Mouse (Mus musculus): ENCODE data around the gene Mindy4b-ps.

DNA sequence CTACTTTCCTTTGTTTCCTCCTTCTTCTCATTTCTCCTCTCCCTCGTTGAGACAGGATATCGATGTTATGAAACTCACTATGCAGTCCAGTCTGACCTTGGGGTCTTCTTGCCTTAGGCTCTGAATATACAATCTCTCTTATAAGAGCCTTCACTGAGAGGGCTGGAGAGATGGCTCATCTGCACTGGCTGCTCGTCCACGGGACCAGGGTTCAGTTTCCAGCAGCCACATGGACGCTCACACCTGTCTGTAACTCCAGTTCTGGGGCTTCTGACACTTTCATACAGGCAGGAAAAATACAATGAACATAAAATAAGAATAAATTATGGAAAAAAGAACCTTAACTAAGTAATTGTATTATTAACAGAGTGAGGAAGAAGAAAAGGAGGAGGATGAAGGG is 9.5 kb upstream of the Mindy4b-ps start:
- TF ChIP-seq CTCF (IDR thresholded peaks at IDR 0.05; ENCODE audit: low read depth, low read length) (no peak), POLR2A (IDR thresholded peaks at IDR 0.05; ENCODE audit: borderline replicate concordance, low read depth, low read length) (no peak)

Measured in bone marrow macrophage, adult 2 months (primary cell).